Mouse (Mus musculus) layer of hippocampus, postnatal 25 days (tissue): ENCODE data around the gene Pdxk. TPM values are rescaled to one million over a fixed set of nuclear protein-coding genes. Genes with fewer than 3 reads are reported as not detected.
A peak's percentile ranks its signal among the peaks of the same experiment; 100 is the strongest.
"Not testable (repeated sequence)": the region's sequence is repeated elsewhere in the genome, so short reads cannot be mapped to it uniquely, and the experiment has no call there.

Experiments
- DNase-seq, 2 experiments: peaks; one replicate each; pipeline ENCODE4 v3.0.0; 2022; ENCODE audit warnings: mixed read lengths in 2 of 2, low spot score in 1 of 2; ENCODE audit errors: extremely low spot score in 1 of 2
- total RNA-seq, 2 experiments: library from RNA; stranded (reverse); gene quantifications; 2 replicates each; pipeline ENCODE4 v1.2.3; 2021

The Pdxk gene
- total RNA-seq, result 10 to 100 TPM; 88.2 to 97.2 TPM

DNA sequence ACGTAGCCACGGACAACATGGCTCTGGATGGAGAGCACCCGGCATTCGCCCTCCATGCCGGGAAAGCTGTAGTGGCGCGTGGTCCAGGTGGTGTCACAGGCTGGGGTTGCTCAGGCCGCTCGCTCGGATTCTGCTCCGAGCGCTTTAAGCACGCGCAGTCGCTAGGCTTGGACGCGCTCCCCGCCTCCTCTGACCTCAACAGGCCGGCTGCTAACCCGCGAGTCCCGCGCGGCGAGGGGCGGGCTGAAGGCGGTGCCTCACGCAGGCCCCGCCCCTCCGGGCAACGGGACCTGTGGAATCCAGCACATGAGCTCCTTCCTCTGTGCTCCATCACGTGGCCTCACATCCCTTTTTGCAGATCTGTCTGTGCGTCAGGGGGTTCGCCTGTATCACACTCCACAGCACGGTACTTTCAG, at the start of gene Pdxk:
TSS of gene Pdxk (minus strand) at position 184 of the 416 bp plus-strand sequence.
- DNase-seq, result peak; percentile 79 to 85

DNA sequence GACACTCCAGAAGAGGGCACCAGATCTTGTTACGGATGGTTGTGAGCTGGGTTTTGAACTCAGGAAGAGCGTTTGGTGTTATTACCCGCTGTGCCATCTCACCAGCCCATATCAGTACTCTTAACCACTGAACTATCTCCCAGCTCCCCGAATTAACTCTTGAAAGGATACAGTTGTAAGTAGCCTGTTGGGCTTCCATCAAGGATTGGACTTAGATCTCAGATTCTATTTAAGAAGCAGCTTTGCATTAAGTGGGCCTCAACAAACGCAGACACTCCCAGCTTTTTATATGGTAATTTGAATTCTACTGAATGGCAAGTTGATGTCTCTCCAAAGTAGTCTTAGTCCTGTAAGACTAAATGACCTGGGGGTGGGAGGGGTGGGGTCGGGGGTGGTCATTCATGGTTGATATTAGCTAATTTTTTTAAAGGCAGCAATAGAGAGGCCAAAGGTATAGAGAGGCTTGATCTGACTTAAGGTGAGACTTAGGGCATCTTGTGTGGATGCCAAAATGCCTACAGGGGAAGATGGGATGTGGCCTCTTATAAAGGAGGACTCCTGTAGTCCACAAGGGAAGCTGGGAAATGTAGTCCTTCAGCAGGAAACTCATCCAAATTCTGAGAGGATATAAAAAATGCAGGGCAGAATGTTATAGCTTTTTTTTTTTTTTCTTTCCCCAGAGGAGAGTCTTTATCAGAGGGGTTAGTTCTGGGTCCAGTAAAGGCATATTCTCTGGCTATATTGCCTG, 38.4 kb upstream of the Pdxk start:
- DNase-seq, result no peak

DNA sequence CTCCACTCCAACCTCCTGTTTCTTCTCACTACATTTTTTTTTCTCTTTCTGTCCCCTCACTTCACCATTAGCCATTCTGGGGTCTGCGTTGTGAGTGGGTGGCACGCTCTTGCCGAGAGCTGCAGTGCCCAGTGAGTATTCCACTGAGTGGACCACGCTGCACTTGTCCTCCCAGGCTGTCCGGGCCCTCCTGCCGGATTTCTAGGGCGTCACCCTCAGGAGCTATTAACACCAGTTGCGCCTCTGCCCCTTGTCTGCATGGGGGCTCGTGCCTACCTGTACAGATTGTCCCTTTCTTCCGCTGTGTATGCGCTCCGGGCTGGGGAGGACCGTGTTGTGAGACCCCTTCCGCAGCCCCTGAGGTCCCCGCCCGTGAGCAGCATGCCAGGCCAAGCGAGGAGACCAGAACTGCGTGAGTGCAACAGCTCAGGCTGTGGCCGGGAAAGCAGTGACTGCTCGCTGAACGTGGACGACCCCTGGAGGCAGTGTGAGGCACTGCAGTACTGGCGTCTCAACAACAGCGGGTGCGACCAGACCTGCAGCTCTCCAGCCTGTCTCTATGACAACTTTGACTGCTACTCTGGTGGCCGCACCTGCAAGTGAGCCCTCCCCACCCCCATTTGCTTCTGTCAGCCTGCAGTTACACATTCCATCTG, 22.8 kb upstream of the Pdxk start:
- DNase-seq, result peak; percentile 65 to 88

DNA sequence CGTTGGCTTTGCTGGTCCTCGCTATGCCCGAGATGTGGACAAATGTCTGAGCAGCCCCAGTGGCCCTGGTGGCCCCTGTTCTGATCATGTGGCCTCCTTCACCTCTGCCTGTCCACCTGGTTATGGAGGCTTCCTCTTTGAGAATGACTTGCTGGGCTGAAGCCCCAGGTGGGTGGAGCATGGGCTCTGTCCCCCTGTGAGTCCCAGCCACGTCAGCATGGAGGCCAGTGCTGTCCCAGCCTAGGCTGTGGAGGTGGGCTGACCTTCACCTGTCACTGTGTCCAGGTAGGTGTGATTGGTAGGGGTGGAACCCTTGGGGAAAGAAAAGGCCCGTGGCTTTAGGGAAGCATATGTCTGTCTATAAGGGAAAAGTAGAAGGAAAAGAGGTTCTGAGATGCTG, 22.1 kb upstream of the Pdxk start:
- no peak for DNase-seq

DNA sequence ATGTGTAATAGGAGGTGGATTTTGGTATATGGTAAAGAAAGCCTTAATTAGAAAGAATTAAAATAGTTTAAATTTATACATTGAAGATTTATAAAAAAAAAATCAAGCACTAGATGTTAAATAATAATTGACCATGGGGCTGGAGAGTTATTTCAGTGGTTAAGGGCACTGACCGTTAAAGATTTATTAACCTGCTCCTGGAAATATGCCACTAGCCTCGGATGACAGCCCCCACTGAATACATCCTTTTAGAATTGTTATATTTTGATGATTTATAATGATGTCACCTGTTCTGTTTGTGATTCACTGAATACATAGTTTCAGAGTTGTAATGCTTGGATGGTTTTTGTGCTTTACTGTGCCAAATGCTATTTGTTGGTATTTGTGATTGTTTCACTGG, 20.6 kb upstream of the Pdxk start:
- not testable (repeated sequence) for DNase-seq

DNA sequence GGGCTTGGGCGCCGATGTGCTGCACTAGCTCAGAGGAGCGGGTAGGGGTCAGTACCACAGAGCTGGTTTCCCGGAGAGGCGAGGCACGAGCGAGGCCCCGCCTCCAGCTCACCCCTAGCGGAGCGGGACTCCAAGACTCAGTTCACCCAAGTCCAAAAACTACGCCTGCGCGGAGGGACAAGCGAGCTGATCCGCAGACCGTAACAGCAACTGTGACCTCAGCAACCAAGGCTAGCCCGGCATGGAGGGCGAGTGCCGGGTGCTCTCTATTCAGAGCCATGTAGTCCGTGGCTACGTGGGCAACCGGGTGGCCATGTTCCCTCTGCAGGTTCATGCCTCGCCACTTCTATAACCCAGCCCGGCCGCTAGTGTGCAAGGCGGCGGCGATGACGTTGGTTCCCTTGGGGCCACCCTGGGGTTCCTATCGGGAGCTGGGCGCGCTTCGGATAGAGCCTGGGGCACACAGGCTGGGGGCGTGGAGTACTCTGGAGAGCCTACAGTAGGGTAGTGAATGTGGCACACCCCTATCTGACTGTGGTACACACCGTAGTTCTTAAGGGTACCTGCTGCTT, 17.2 kb upstream of the Pdxk start:
- DNase-seq, result no peak

DNA sequence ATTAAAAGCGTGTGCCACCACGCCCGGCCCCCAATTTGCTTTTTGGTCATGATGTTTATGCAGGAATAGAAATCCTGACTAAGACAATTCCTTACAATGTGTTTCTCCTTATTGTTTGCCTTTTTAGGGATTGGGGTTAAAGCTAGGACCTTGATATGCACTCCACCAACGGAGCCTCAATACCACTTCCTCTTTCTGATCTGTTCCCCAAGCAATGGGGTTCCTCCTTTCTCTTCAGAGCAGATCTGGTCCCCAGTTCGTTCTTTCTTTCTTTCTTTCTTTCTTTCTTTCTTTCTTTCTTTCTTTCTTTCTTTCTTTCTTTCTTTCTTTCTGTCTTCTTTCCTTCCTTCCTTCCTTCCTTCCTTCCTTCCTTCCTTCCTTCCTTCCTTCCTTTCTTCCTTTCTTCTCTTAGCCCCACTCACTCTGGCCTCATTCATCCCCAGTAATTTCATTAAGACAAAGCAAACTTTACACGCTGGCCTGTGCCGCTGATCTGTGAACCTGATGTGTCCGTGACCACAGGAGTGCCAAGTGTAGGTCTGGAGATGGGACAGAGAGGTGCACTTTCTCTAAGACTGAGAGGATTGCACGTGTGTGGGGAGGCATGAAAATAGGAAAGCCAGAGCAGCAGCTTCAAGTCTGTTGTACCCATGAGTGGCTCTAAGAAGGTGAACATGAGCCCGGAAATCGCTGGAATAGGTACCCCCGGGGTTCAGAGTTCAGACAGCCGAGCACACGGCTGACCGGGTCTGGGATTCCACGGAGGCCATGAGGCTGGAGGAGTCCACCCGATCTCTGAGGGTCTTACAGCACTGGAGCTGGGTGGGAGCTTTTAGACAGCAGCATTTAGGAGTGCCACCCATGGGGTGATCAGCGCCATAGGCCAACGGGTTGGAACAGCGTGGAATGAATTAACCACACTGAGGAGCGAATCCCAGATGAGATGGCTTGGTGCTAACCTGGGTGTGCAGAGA, 16.5 kb upstream of the Pdxk start:
- no peak for DNase-seq

DNA sequence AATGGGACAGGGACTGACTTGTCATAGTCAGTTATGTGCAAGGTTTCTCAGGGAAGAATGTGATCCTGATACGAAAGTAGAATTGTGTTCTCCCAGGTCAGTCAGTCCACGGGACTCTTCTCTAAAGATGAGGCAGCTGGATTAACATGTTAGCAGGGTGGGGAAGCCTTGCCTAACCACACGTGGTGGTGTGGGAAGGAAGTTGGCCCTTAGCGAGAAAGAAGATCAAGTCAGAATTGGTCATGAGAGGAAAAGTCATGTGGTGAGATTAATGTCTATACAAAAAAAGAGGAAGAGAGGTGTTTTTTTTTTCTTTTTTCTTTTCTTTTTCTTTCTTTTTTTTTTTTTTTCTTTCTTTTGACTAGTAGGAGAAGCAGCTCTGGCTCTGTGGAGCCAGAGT, 12.0 kb upstream of the Pdxk start:
- DNase-seq, result no peak

DNA sequence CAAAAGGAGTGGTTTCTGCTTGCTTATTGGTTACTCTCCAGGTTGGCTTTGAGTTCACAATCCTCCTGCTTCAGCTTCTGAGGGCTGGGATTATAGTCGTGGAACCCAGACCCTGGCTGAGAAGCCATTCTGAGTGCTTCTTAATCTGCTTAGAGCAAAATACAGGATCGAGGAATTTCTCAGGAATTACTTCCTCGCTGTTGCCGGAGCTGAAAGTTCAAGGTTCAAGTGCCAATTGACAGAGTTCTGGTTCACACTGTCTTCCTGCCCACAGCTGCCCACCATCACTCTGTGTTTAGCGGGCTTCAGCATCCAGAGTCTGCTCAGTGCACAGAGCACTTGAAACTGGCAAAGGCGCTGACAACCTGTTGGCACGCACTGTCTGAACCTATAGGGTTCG, 10.0 kb upstream of the Pdxk start:
- no peak for DNase-seq

DNA sequence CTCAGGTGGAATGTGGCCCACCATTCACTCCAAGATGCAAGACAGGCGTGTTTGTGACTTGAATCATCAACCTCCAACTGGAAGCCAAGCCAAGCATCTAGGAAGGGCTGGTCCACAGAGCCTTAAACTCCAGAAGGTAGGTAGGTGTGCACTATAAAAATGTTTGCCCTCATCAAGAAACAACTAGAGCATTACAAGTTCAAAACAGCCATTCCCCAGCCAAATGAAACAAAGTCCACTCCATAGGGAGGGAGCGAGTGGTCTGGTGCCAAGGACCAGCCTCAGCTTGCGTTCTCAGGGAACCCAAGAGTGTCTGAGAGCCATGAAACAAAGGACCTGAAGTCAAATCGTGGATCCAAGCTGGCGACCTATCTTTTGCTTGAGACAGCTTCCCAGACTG, 8.7 kb upstream of the Pdxk start:
- DNase-seq, result no peak

DNA sequence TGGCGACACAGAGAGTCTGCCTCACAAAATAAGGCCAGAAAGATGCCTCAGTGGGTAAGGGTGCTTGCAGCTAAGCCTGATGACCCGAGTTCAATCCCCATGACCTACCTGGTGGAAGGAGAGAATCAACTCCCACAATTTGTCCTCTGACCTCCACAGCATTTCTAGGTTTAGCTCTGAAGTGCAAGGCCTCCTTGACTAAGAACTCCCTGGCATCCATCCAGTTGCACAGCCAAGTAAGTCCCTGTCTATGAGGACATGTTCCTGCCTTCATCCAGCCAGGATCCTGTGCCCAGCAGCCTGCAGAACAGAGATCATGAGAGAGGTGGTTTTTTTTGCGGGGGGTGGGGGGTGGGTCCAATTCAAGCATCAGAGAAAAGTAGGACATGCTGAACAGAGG, 7.3 kb upstream of the Pdxk start:
- no peak for DNase-seq

DNA sequence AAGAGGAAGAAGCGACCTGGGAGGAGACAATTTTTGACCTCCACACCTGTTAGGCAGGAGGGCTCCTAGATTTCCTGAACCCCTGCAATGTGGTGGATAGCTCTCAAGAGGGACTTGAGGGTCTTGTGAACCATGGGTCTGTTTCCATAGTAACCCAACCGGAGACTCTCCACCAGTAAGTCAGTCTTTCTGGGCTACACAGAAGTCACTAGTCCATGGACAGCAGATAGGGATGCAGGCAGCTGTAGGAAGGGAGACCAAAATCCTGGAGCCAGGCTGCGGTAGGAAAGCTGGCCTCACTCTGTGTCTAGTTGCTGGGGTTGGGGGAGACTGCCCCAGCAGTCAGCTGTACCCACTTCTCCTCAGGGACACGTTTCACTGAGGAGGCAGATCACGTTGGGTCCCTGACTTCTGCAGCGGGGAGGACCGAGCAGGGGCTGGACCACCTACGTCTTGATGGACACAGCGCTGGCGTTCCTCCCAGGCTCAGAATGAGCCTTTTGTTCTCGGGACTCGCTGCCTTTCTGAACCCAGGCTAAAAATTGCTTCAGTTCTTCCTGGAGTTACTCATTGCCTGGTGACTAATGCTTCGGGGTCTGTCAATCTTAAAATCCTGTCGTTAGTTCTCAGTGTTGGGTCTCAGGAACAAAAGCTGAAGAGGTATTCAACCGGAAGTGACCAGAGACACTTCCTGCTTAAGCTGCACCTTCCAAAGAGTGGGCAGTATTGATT, 6.0 kb upstream of the Pdxk start:
- DNase-seq, result no peak

DNA sequence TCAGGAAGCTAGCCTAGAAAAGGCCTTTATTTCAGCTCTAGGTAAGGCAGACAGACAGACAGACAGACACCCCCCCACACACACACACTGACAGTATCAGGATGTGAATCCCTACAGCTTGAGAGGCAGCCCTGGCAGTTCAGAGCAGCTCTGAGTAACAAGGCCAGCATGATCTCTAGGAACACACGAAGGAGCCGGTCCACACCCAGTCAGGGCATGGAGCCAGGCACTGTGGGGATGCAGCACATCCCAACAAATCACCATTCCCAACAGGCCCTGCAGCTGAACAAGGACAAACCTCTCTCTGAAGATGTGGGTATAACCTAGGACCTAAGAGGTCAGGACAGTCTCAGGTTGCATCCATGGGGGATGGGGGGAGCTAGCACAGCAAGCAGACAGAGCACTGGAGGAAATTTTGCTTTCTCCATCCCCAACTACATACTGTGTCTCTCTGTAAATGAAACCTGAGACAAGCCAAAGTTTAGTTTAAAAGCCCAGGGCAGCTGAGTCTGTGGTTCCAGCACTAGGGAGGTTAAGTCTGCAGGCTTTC, 3.1 kb upstream of the Pdxk start:
- no peak for DNase-seq

DNA sequence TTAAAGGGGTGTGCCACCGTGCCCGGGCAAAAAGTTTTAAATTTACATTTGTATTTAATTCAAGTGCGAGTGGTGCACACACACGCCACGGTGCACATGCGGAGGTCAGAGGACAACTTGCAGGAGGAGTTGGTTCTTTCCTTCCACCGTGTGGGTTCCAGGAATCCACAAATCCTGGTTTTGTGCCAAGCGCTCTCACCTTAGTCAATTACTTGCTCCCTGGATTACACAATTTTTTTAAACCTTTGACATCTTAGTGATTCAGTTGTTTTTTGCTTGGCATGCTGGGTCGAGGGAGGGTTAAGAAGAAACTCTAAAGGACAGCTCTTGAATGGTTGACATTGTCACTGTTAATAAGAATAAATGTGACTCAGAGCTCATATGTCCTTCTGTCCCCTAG, 1.9 kb upstream of the Pdxk start:
- DNase-seq, result no peak

DNA sequence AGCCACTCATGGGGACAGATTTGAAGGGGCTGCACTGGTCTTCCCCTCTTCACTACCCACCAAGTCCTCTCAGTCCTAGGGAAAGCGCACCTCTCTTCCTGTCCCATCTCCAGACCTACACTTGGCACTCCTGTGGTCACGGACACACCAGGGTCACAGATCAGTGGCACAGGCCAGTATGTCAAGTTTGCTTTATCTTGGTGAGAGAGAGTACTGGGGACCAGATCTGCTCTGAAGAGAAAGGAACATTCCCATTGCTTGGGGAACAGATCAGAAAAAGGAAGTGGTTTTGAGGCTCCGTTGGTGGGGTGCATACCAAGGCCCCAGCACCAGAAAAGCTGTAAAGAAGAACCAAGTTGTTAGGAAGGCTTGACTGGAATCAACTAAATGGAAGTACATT, 697 bp upstream of the Pdxk start:
- no peak for DNase-seq

DNA sequence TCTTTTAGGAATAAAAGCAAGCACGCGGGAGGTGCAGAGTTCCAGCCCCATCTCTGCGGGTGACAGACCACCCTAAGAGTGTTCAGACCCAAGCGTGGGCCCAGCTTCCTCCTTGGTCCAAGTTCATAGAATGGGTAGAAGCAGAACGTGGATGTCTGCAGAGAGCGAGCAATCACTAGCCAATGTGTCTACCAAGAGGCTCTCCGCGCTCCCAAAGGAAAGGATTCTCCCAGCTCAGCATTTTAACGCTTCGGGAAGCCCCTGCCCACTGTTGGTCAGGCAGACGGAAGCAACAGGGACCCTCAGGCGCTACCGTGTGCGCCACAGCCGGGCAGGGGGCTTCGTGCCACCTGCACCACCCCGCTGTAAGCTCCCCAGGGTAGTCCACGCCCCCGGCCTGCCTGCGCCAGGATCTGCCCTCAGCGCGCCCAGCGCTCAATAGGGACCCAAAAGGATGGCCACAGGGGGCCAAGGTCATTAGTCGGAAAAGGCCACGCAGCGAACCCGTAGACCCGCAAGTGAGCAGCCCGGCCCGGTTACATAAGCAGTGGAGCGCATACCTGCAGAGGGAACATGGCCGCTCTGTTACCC, 479 bp downstream of the Pdxk start:
- DNase-seq, result no peak

DNA sequence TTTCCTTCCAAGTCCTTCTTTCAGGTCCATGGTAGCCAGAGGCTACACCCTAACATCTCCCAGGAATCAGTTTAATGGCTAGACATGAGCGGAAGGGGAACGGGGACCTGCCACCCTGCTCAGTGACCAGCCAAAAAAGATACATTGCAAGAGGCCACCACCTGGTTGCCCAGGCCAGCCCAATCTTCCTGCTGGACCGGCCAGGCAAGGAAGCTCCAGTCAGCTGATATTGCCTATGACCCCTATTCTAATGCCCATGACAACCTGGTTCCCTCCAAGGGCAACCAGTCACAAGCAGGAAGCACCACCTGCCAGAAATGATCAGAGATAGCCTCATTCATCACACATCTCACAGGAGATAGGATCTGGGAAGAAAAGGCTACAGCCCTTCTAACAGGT, 1.0 kb downstream of the Pdxk start:
- no peak for DNase-seq

DNA sequence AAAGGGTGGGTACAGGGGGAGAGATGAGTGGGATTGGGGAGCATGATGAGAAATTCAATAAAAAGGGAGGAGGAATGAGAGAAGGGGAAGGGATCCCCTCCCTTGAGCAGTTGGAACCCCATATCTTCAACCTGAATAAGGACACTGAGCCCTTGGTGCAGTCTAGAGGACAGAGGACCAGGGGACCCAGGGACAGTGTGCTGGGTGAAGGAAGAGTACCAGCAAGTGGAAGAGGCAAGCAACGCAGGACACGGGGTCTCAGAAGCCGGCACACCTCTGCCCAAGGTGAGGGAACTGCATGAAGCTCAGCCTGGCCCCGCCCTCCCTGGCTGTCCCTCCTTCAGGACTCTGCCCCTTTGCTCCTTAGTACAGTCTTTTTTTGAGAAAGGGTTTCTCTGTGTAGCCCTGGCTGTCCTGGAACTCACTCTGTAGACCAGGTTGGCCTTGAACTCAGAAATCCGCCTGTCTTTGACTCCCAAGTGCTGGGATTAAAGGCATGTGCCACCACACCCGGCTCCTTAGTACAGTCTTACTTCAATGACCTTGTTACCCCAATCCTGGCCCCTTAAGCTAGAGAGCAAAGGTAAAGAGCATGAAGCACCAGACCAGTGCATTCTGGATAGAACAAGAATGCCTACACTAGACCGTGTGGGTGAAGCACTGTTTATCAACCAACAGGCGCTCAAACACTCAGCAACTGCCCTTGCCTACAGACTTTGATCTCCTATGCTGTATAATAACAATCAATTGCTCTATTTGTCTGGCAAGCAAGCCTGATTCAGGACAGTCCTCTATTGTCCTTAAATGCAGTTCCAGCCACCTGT, 1.6 kb downstream of the Pdxk start:
- DNase-seq, result no peak

DNA sequence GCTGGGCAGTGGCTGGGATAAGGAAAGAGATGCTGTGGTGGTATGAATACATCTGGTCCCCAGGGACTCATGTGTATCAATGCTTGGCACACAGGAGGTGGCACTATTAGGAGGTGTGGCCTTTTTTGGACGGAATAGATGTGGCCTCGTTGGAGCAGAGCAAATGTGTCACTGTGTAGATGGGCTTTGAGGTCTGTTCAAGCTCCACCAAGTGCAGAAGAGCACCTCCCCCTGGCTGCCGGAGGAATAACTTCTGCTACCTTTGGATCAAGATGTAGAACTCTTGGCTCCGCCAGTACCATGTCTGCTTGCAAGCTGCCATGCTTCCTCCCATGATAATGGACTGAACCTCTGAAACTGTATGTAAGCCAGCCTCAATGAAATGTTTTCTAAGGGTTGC, 3.0 kb downstream of the Pdxk start:
- no peak for DNase-seq
